Mouse (Mus musculus): ENCODE data around the gene Gnao1.

Gnao1 gene

GRCm38 (mm10) chr8:93946397-93946796, 136.6 kb downstream of the Gnao1 start:
- no peak for DNase-seq (ENCODE audit: low spot score)

GRCm38 (mm10) chr8:93950133-93950532, 140.4 kb downstream of the Gnao1 start:
- DNase-seq (ENCODE audit: low spot score) = no peak

GRCm38 (mm10) chr8:93952511-93952910, 142.7 kb downstream of the Gnao1 start:
- no peak for DNase-seq (ENCODE audit: low spot score)

- no peak for DNase-seq (ENCODE audit: low spot score)
Observed at GRCm38 (mm10) chr8:93958402-93958801, 148.6 kb downstream of the Gnao1 start.

GRCm38 (mm10) chr8:93960909-93961308, 151.1 kb downstream of the Gnao1 start:
- no peak for DNase-seq (ENCODE audit: low spot score)

- no peak for DNase-seq (ENCODE audit: low spot score)
Observed at GRCm38 (mm10) chr8:93968293-93968692, 158.5 kb downstream of the Gnao1 start.

GRCm38 (mm10) chr8:93969626-93970340, 160.0 kb downstream of the Gnao1 start:
- DNase-seq (ENCODE audit: low spot score) = no peak

GRCm38 (mm10) chr8:93971451-93971850, 161.7 kb downstream of the Gnao1 start:
- no peak for DNase-seq (ENCODE audit: low spot score)

GRCm38 (mm10) chr8:93972211-93972610, 162.4 kb downstream of the Gnao1 start:
- DNase-seq (ENCODE audit: low spot score) = no peak

- no peak for DNase-seq (ENCODE audit: low spot score)
Observed at GRCm38 (mm10) chr8:93972971-93973734, 163.4 kb downstream of the Gnao1 start.

GRCm38 (mm10) chr8:93973831-93974375, 164.1 kb downstream of the Gnao1 start:
- DNase-seq (ENCODE audit: low spot score) = no peak

GRCm38 (mm10) chr8:93974602-93975186, 164.9 kb downstream of the Gnao1 start:
- no peak for DNase-seq (ENCODE audit: low spot score)

GRCm38 (mm10) chr8:93975358-93975757, 165.6 kb downstream of the Gnao1 start:
- no peak for DNase-seq (ENCODE audit: low spot score)

GRCm38 (mm10) chr8:93976446-93977211, 166.9 kb downstream of the Gnao1 start:
- DNase-seq (ENCODE audit: low spot score) = no peak

GRCm38 (mm10) chr8:93980141-93980540, 170.4 kb downstream of the Gnao1 start:
- DNase-seq (ENCODE audit: low spot score) = no peak

GRCm38 (mm10) chr8:93981679-93982215, 172.0 kb downstream of the Gnao1 start:
- DNase-seq (ENCODE audit: low spot score) = no peak

GRCm38 (mm10) chr8:93983827-93984226, 174.1 kb downstream of the Gnao1 start:
- peak; percentile 29 for DNase-seq (ENCODE audit: low spot score)

- DNase-seq (ENCODE audit: low spot score) = no peak
Observed at GRCm38 (mm10) chr8:93984731-93985130, 175.0 kb downstream of the Gnao1 start.

GRCm38 (mm10) chr8:93989739-93990138, 180.0 kb downstream of the Gnao1 start:
- no peak for DNase-seq (ENCODE audit: low spot score)

GRCm38 (mm10) chr8:93998961-93999360, 189.2 kb downstream of the Gnao1 start:
- no peak for DNase-seq (ENCODE audit: low spot score)

- no peak for DNase-seq (ENCODE audit: low spot score)
Observed at GRCm38 (mm10) chr8:94004139-94004538, 194.4 kb downstream of the Gnao1 start.
